Mouse (Mus musculus): Measurements from ENCODE around the gene Stk32c. TPM values are rescaled to one million over a fixed set of nuclear protein-coding genes. Genes with fewer than 3 reads are reported as not detected.

Stk32c gene
- polyA plus RNA-seq, 1 experiment from 2014 or later: 0.21 TPM

- peak; percentile 66 for ATAC-seq (ENCODE audit: insufficient number of reproducible peaks, insufficient read depth, low FRiP score, low TSS enrichment, low read depth)
- WGBS: under 1% methylated on average over 66 of the region's 72 CpGs
- H3K9ac ChIP-seq (replicated peaks): peak within 1 kb of the TSS; percentile 84
- H3K4me1 ChIP-seq (replicated peaks): peaks cover 50% of the 10 kb centered on the region
- no peaks in the 10 kb centered on the region for H3K36me3 ChIP-seq
- peak within 1 kb of the TSS; percentile 94 for H3K4me2 ChIP-seq
- H3K9me3 ChIP-seq: no peaks in the 10 kb centered on the region
- peaks cover 35% of the 10 kb centered on the region for H3K27me3 ChIP-seq
- peak within 1 kb of the TSS; percentile 76 for H3K27ac ChIP-seq
- H3K4me3 ChIP-seq (replicated peaks): peak within 1 kb of the TSS; percentile 69
Observed at GRCm38 (mm10) chr7:139247881-139248614, 34.9 kb upstream of the Stk32c start, which contains the start of gene Pwwp2b. Gene Pwwp2b, plus strand, starts transcription at chr7:139248482.

- Histone ChIP-seq H3K27me3 (peaks cover 32% of the 10 kb centered on the region), H3K27ac (peak overlapping the region; percentile 76), H3K4me1 (replicated peaks) (peaks cover 48% of the 10 kb centered on the region), H3K9ac (replicated peaks) (peak overlapping the region; percentile 84), H3K9me3 (no peaks in the 10 kb centered on the region), H3K36me3 (no peaks in the 10 kb centered on the region), H3K4me3 (replicated peaks) (peak overlapping the region; percentile 69), H3K4me2 (peak overlapping the region; percentile 94)
- ATAC-seq (ENCODE audit: insufficient number of reproducible peaks, insufficient read depth, low FRiP score, low TSS enrichment, low read depth): peak; percentile 38; the same call in 1 of the 2 replicates
- 3% methylated on average over 38 of the region's 38 CpGs for WGBS
Observed at GRCm38 (mm10) chr7:139246931-139247880, 34.1 kb upstream of the Stk32c start.

- 67% methylated on average over 5 of the region's 5 CpGs for WGBS
Observed at GRCm38 (mm10) chr7:139246086-139246485, 33.0 kb upstream of the Stk32c start.

GRCm38 (mm10) chr7:139239432-139239831 is 26.3 kb upstream of the Stk32c start:
- no peaks in the 10 kb centered on the region for H3K27me3 ChIP-seq
- H3K4me1 ChIP-seq (replicated peaks): peaks cover 11% of the 10 kb centered on the region
- no peak for ATAC-seq (ENCODE audit: insufficient number of reproducible peaks, insufficient read depth, low FRiP score, low TSS enrichment, low read depth)
- H3K36me3 ChIP-seq: no peaks in the 10 kb centered on the region
- no peak overlapping the region for H3K4me3 ChIP-seq (replicated peaks)
- no peak overlapping the region for H3K9ac ChIP-seq (replicated peaks)
- H3K4me2 ChIP-seq: no peak overlapping the region
- H3K9me3 ChIP-seq: 0 out of 2 replicates have a peak, but pooled peaks cover 4% of the 10 kb centered on the region
- no peak overlapping the region for H3K27ac ChIP-seq
- 66% methylated on average over 3 of the region's 3 CpGs for WGBS

More at GRCm38 (mm10) chr7:139246086-139246485, 33.0 kb upstream of the Stk32c start:
- H3K27me3 ChIP-seq: peaks cover 32% of the 10 kb centered on the region
- H3K4me1 ChIP-seq (replicated peaks): peaks cover 39% of the 10 kb centered on the region
- no peak overlapping the region for H3K4me2 ChIP-seq
- no peak overlapping the region for H3K27ac ChIP-seq
- no peak overlapping the region for H3K4me3 ChIP-seq (replicated peaks)
- no peak for ATAC-seq (ENCODE audit: insufficient number of reproducible peaks, insufficient read depth, low FRiP score, low TSS enrichment, low read depth)
- no peak overlapping the region for H3K9ac ChIP-seq (replicated peaks)
- no peaks in the 10 kb centered on the region for H3K36me3 ChIP-seq
- H3K9me3 ChIP-seq: no peaks in the 10 kb centered on the region

- H3K36me3 ChIP-seq: no peaks in the 10 kb centered on the region
- 0 out of 2 replicates have a peak, but pooled peaks cover 4% of the 10 kb centered on the region for H3K9me3 ChIP-seq
- WGBS: 80% methylated on average over 11 of the region's 12 CpGs
- H3K4me3 ChIP-seq (replicated peaks): no peak overlapping the region
- no peak overlapping the region for H3K27ac ChIP-seq
- no peak overlapping the region for H3K4me2 ChIP-seq
- H3K27me3 ChIP-seq: no peaks in the 10 kb centered on the region
- H3K9ac ChIP-seq (replicated peaks): no peak overlapping the region
- no peak for ATAC-seq (ENCODE audit: insufficient number of reproducible peaks, insufficient read depth, low FRiP score, low TSS enrichment, low read depth)
- peaks cover 21% of the 10 kb centered on the region for H3K4me1 ChIP-seq (replicated peaks)
Observed at GRCm38 (mm10) chr7:139235651-139236358, 22.7 kb upstream of the Stk32c start.

GRCm38 (mm10) chr7:139234426-139235188 is 21.5 kb upstream of the Stk32c start:
- 4% methylated on average over 18 of the region's 18 CpGs for WGBS
- H3K4me2 ChIP-seq: peak overlapping the region; percentile 36
- peak; percentile 18; the same call in 1 of the 2 replicates for ATAC-seq (ENCODE audit: insufficient number of reproducible peaks, insufficient read depth, low FRiP score, low TSS enrichment, low read depth)

GRCm38 (mm10) chr7:139233714-139234113 is 20.6 kb upstream of the Stk32c start:
- Histone ChIP-seq H3K4me2 (0 out of 2 replicates have a peak overlapping the region, but pooled peaks have one; percentile 23), H3K27me3 (no peaks in the 10 kb centered on the region), H3K4me1 (replicated peaks) (peaks cover 21% of the 10 kb centered on the region), H3K4me3 (replicated peaks) (no peak overlapping the region), H3K36me3 (no peaks in the 10 kb centered on the region), H3K27ac (0 out of 2 replicates have a peak overlapping the region, but pooled peaks have one; percentile 50), H3K9ac (replicated peaks) (no peak overlapping the region), H3K9me3 (0 out of 2 replicates have a peak, but pooled peaks cover 4% of the 10 kb centered on the region)
- ATAC-seq (ENCODE audit: insufficient number of reproducible peaks, insufficient read depth, low FRiP score, low TSS enrichment, low read depth): peak; percentile 82
- WGBS: 2% methylated on average over 7 of the region's 7 CpGs

More at GRCm38 (mm10) chr7:139234426-139235188, 21.5 kb upstream of the Stk32c start:
- Histone ChIP-seq H3K9ac (replicated peaks) (no peak overlapping the region), H3K4me1 (replicated peaks) (peaks cover 21% of the 10 kb centered on the region), H3K36me3 (no peaks in the 10 kb centered on the region), H3K4me3 (replicated peaks) (no peak overlapping the region), H3K27me3 (no peaks in the 10 kb centered on the region), H3K27ac (no peak overlapping the region), H3K9me3 (0 out of 2 replicates have a peak, but pooled peaks cover 4% of the 10 kb centered on the region)

GRCm38 (mm10) chr7:139230241-139230640 is 17.1 kb upstream of the Stk32c start:
- 61% methylated on average over 12 of the region's 12 CpGs for WGBS
- H3K4me1 ChIP-seq (replicated peaks): peaks cover 18% of the 10 kb centered on the region
- no peak overlapping the region for H3K9ac ChIP-seq (replicated peaks)
- no peaks in the 10 kb centered on the region for H3K36me3 ChIP-seq
- no peaks in the 10 kb centered on the region for H3K27me3 ChIP-seq
- no peak for ATAC-seq (ENCODE audit: insufficient number of reproducible peaks, insufficient read depth, low FRiP score, low TSS enrichment, low read depth)
- H3K4me2 ChIP-seq: no peak overlapping the region
- H3K4me3 ChIP-seq (replicated peaks): no peak overlapping the region
- no peak overlapping the region for H3K27ac ChIP-seq
- H3K9me3 ChIP-seq: no peaks in the 10 kb centered on the region

GRCm38 (mm10) chr7:139229837-139230236 is 16.7 kb upstream of the Stk32c start:
- Histone ChIP-seq H3K36me3 (no peaks in the 10 kb centered on the region), H3K27ac (no peak overlapping the region), H3K27me3 (no peaks in the 10 kb centered on the region), H3K4me3 (replicated peaks) (no peak overlapping the region), H3K4me2 (no peak overlapping the region), H3K4me1 (replicated peaks) (peaks cover 14% of the 10 kb centered on the region), H3K9me3 (no peaks in the 10 kb centered on the region), H3K9ac (replicated peaks) (no peak overlapping the region)
- WGBS: 79% methylated on average over 5 of the region's 5 CpGs
- ATAC-seq (ENCODE audit: insufficient number of reproducible peaks, insufficient read depth, low FRiP score, low TSS enrichment, low read depth): no peak
